Mouse (Mus musculus) stomach, embryonic 14.5 days (tissue): ENCODE measurements around the gene Sema3d. TPM values are rescaled to one million over a fixed set of nuclear protein-coding genes. Genes with fewer than 3 reads are reported as not detected.

Source experiments
- ATAC-seq: fragments of 200-750 bp; cut with Nextera tagmentation; 2 replicates; pipeline ENCODE4 v1.8.0; 2017; ENCODE audit warnings: low read depth, moderate TSS enrichment; ENCODE audit not compliant: insufficient number of reproducible peaks, insufficient read depth, low FRiP score
- H3K27ac ChIP-seq: fragments of 300-500 bp; sonication (generic); 2 replicates; pipeline ENCODE4 v1.5.1; 2014; ENCODE audit warnings: mild to moderate bottlenecking, low read length, moderate library complexity, mixed read lengths
- H3K27me3 ChIP-seq: fragments of 300-500 bp; sonication (generic); 2 replicates; pipeline ENCODE4 v1.6.1; 2014; ENCODE audit warnings: low read length, control low read depth, mixed read lengths; ENCODE audit not compliant: control insufficient read depth, insufficient read depth
- H3K36me3 ChIP-seq: fragments of 300-500 bp; sonication (generic); 2 replicates; pipeline ENCODE4 v1.6.1; 2014; ENCODE audit warnings: mild to moderate bottlenecking, control low read depth, low read length, moderate library complexity, mixed read lengths; ENCODE audit not compliant: control insufficient read depth, insufficient read depth
- H3K4me1 ChIP-seq: fragments of 300-500 bp; sonication (generic); 2 replicates; pipeline ENCODE4 v1.6.1; 2014; ENCODE audit warnings: low read length, control low read depth, mixed read lengths; ENCODE audit not compliant: control insufficient read depth, insufficient read depth
- H3K4me2 ChIP-seq: fragments of 300-500 bp; sonication (generic); replicated peaks from 2 replicates; pipeline ENCODE4 v1.6.1; 2014; ENCODE audit warnings: low read depth, low read length, control low read depth
- H3K4me3 ChIP-seq: fragments of 300-500 bp; sonication (generic); 2 replicates; pipeline ENCODE4 v1.5.1; 2014; ENCODE audit warnings: low read depth, low read length, control low read depth
- H3K9ac ChIP-seq: fragments of 300-500 bp; sonication (generic); replicated peaks from 2 replicates; pipeline ENCODE4 v1.6.1; 2014; ENCODE audit warnings: low read depth, mild to moderate bottlenecking, control low read depth, low read length, moderate library complexity, mixed read lengths
- H3K9me3 ChIP-seq: fragments of 300-500 bp; sonication (generic); 2 replicates; pipeline ENCODE4 v1.6.1; 2016; ENCODE audit warnings: low read depth, low read length, control low read depth; ENCODE audit not compliant: control insufficient read depth
- WGBS: fragments of 180-500 bp; shearing (Covaris S2); extraction: QIAGEN DNeasy Blood & Tissue Kit; methylation state at CpG from one replicate; pipeline ENCODE4 v1.1.7; 2014; 5-methylcytosine and 5-hydroxymethylcytosine counted together
- polyA plus RNA-seq: library from polyadenylated mRNA; unstranded; fragments of >200 nt; fragmentation: Nextera tagmentation; extraction: Ambion mirVana; gene quantifications from 2 replicates; pipeline ENCODE4 v1.2.1, GENCODE M21; 2014

The Sema3d gene
- polyA plus RNA-seq, 1 experiment from 2014 or later, result 28.4 TPM

DNA sequence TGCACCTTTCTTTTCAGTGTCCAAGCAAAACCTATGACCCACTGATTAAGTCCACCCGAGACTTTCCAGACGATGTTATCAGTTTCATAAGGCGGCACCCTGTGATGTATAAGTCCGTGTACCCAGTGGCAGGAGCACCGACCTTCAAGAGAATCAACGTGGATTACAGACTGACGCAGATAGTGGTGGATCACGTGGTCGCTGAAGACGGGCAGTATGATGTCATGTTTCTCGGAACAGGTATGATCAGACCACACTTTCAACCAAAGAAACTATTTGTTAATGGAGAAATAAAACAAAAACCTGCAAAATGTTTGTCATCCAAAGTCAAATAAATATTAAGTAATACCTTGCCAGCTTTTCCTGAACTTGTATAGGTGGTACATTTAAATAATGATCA is 179.9 kb downstream of the Sema3d start:
- ATAC-seq, result no peak
- H3K36me3 ChIP-seq, result no peaks in the 10 kb centered on the region
- H3K9ac ChIP-seq, result no peak overlapping the region
- no peaks in the 10 kb centered on the region for H3K4me1 ChIP-seq
- H3K27me3 ChIP-seq, result no peaks in the 10 kb centered on the region
- H3K4me3 ChIP-seq, result no peak overlapping the region
- H3K4me2 ChIP-seq, result no peak overlapping the region
- H3K9me3 ChIP-seq, result no peaks in the 10 kb centered on the region
- no peak overlapping the region for H3K27ac ChIP-seq
- 83% methylated on average over 11 of the region's 11 CpGs for WGBS

DNA sequence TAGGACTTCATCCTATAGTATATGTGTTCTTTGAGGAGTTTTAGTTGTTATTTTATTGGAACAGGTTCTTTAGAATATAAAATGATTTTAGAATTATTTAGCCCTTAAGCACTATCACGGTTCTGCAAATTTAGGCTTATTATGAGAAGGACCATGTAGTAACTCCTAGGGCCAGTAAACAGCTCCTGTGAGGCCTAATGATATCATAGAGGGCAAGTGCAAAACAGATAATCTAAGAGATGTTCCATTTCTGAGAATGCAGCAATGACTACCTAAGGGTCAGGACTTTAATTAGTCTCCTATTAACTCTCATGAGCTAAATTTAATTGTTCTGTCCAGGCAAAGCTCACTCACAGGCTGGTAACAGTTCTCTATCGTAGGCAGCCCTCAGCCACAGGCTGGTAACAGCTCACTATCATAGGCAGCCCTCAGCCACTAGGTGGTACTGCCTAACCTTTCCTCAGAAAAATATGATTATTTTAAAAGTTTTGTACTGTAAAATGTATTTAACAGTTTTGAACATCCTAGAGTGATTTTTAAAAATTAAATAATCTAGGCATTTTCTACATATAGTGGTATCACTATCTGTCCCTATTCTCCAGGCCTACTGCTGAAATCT is 181.5 kb downstream of the Sema3d start:
- H3K9me3 ChIP-seq, result no peaks in the 10 kb centered on the region
- no peak overlapping the region for H3K4me3 ChIP-seq
- H3K4me2 ChIP-seq, result no peak overlapping the region
- 67% methylated on average over 2 of the region's 2 CpGs for WGBS
- no peak for ATAC-seq
- H3K36me3 ChIP-seq, result no peaks in the 10 kb centered on the region
- no peak overlapping the region for H3K9ac ChIP-seq
- no peaks in the 10 kb centered on the region for H3K4me1 ChIP-seq
- H3K27me3 ChIP-seq, result no peaks in the 10 kb centered on the region
- H3K27ac ChIP-seq, result no peak overlapping the region

DNA sequence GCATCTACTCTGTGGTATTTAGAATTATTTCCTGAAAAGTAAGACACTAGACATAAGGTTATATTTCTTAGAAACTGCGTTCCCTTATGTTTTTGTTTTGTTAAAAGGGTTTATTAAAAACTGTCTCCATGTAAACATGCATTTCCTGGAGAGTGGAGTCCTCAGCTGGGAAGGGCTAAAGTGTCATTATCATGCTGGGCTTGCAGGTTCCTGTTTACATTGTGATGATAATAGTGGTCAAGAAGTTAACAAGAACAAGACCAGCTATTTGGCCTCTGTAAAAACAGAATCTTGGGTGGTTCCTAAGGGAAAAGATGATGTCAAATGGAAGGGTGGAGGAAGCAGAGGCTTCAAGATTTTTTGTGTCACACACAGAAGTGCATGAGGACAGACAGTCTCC is 183.4 kb downstream of the Sema3d start:
- H3K27me3 ChIP-seq, result no peaks in the 10 kb centered on the region
- H3K27ac ChIP-seq, result no peak overlapping the region
- no peak overlapping the region for H3K4me2 ChIP-seq
- H3K4me1 ChIP-seq, result no peaks in the 10 kb centered on the region
- H3K36me3 ChIP-seq, result no peaks in the 10 kb centered on the region
- H3K9ac ChIP-seq, result no peak overlapping the region
- no peaks in the 10 kb centered on the region for H3K9me3 ChIP-seq
- H3K4me3 ChIP-seq, result no peak overlapping the region
- 47% methylated on average over 1 of the region's 1 CpGs for WGBS
- ATAC-seq, result no peak

DNA sequence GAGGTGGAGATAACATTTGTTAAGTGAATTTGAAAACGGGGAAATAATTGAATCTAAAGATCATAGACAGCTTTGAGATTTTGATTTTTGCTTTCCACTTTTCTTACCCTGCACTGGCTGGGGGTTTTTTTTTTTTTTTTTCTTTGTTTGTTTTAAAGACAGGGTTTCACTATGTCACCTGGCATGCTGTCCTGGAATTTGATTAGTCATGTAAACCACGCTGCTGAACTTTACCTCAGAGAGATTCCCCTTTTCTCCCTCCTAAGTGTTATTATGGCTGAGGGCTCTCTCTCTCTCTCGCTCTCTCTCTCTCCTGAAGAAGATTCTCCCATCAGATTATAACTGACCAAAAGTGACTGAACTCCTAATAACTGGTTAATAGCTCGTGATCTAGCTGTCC is 191.4 kb downstream of the Sema3d start:
- Histone ChIP-seq H3K9me3 (no peaks in the 10 kb centered on the region), H3K27me3 (no peaks in the 10 kb centered on the region), H3K27ac (no peak overlapping the region), H3K4me1 (no peaks in the 10 kb centered on the region), H3K9ac (no peak overlapping the region), H3K4me3 (no peak overlapping the region), H3K36me3 (no peaks in the 10 kb centered on the region), H3K4me2 (no peak overlapping the region)
- WGBS, result 47% methylated on average over 4 of the region's 4 CpGs
- ATAC-seq, result no peak

DNA sequence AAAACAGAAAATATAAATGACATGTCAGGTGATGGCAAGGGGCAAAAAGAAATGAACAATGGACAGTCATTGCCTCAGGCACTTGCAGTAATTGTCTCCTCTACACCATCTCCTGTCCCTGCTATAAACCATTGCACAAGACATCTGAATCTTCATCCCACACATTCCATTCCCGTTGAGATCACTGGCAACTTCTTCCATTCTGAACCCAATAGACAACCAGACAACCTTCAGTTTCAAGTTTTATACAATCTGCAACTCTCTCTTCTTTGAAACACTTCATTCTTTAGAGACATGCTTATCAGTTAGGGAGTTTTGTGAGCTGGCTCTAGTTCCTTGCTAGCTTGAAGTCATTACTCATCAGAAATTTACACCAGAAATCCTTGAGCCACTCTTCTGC is 192.1 kb downstream of the Sema3d start:
- no peak overlapping the region for H3K27ac ChIP-seq
- H3K4me2 ChIP-seq, result no peak overlapping the region
- no peaks in the 10 kb centered on the region for H3K27me3 ChIP-seq
- no peaks in the 10 kb centered on the region for H3K4me1 ChIP-seq
- H3K4me3 ChIP-seq, result no peak overlapping the region
- H3K9ac ChIP-seq, result no peak overlapping the region
- H3K9me3 ChIP-seq, result no peaks in the 10 kb centered on the region
- 54% methylated on average over 1 of the region's 1 CpGs for WGBS
- ATAC-seq, result no peak
- H3K36me3 ChIP-seq, result no peaks in the 10 kb centered on the region

DNA sequence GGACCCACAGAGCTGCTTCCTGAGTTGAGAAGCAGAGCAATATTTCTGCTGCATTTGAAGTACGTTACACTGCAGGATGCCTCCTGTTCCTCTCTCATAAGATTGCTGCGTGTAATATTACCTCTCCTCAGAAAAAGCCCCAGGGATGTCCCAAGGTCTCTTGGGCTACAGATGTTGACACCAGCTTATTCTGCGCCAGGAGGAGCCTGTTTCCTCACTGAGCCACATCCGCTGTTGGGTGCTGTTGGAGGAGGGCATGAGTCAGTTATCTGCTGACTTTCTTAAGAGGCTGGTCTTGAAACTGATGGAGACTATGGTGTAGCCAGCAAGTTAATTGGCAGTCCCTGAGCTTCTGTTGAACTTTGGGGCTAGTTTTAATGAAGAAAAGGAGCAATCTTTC is 196.6 kb downstream of the Sema3d start:
- no peak overlapping the region for H3K9ac ChIP-seq
- H3K4me2 ChIP-seq, result no peak overlapping the region
- 76% methylated on average over 4 of the region's 4 CpGs for WGBS

DNA sequence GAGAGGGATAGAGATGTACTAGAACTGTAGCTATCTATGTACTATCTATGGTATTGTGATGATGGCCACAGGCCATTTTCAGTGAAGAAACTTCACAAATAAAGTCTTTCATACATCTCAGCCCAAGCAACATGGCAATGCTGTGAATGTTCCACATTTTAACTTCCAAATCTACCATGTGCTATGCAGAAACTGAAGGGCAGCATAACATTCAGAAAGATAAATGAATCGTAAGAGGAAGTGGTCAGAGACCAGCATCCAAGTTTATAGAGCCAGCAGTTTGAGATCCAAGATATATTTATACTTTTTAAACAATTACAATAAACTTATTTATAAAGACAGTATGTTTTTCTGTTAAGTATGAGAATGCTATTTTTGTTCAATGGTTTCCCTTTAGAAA is 199.4 kb downstream of the Sema3d start:
- no peak for ATAC-seq
- no peak overlapping the region for H3K27ac ChIP-seq
- H3K4me3 ChIP-seq, result no peak overlapping the region
- WGBS, result 91% methylated on average over 1 of the region's 1 CpGs
- H3K9me3 ChIP-seq, result no peaks in the 10 kb centered on the region
- H3K4me1 ChIP-seq, result no peaks in the 10 kb centered on the region
- H3K4me2 ChIP-seq, result no peak overlapping the region
- no peak overlapping the region for H3K9ac ChIP-seq
- H3K27me3 ChIP-seq, result no peaks in the 10 kb centered on the region
- H3K36me3 ChIP-seq, result no peaks in the 10 kb centered on the region; the same call in 1 of the 2 replicates

More for the DNA sequence above, 196.6 kb downstream of the Sema3d start:
- H3K27me3 ChIP-seq, result no peaks in the 10 kb centered on the region
- no peak for ATAC-seq
- no peaks in the 10 kb centered on the region for H3K36me3 ChIP-seq
- H3K27ac ChIP-seq, result no peak overlapping the region
- H3K4me1 ChIP-seq, result no peaks in the 10 kb centered on the region
- H3K4me3 ChIP-seq, result no peak overlapping the region
- no peaks in the 10 kb centered on the region for H3K9me3 ChIP-seq

DNA sequence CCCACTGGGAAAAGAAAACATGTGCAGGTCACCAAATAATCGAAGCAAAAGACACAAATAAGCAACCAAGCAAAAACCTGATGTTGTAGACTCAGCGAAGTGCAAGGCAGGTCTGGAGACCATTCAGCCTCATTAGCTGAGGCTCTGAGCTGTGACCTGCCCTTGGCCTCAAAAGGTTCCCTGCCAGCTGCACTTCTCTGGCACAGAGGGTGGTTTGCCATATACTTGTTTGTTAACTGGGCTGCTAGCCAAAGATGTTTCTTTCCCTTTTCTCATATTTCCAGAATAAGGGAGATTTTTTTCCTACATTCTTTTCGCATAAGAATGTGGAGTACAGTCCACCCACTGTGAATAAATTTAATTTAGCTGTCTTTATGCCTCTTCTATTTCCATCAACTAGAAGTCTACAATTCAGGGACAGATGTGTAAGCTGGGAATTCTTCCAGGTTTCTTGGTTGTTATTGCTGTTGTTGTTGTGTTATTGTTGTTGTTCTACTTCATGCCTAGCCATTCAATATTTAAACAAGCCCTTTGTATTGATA is 200.2 kb downstream of the Sema3d start:
- H3K27me3 ChIP-seq, result no peaks in the 10 kb centered on the region
- H3K27ac ChIP-seq, result no peak overlapping the region
- WGBS, result 76% methylated on average over 3 of the region's 3 CpGs
- no peaks in the 10 kb centered on the region for H3K9me3 ChIP-seq
- no peak overlapping the region for H3K4me3 ChIP-seq
- no peaks in the 10 kb centered on the region; the same call in 1 of the 2 replicates for H3K36me3 ChIP-seq
- H3K9ac ChIP-seq, result no peak overlapping the region
- no peak for ATAC-seq
- H3K4me1 ChIP-seq, result no peaks in the 10 kb centered on the region
- H3K4me2 ChIP-seq, result no peak overlapping the region

DNA sequence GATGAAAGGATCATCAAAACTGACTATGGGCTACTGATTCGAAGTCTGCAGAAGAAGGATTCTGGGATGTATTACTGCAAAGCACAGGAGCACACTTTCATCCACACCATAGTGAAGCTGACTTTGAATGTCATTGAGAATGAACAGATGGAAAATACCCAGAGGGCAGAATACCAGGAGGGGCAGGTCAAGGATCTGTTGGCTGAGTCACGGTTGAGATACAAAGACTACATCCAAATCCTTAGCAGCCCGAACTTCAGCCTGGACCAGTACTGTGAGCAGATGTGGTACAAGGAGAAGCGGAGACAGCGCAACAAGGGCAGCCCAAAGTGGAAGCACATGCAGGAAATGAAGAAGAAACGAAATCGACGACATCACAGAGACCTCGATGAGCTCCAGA is 201.7 kb downstream of the Sema3d start:
- Histone ChIP-seq H3K36me3 (no peaks in the 10 kb centered on the region; the same call in 1 of the 2 replicates), H3K9ac (no peak overlapping the region), H3K9me3 (no peaks in the 10 kb centered on the region), H3K27ac (no peak overlapping the region), H3K4me1 (no peaks in the 10 kb centered on the region), H3K4me2 (no peak overlapping the region), H3K4me3 (no peak overlapping the region), H3K27me3 (no peaks in the 10 kb centered on the region)
- 92% methylated on average over 9 of the region's 9 CpGs for WGBS
- no peak for ATAC-seq
